Mouse (Mus musculus): ENCODE data around the gene Gm6408.
"Not testable (repeated sequence)": the region's sequence is repeated elsewhere in the genome, so short reads cannot be mapped to it uniquely, and the experiment has no call there.

Gene Gm6408

DNA sequence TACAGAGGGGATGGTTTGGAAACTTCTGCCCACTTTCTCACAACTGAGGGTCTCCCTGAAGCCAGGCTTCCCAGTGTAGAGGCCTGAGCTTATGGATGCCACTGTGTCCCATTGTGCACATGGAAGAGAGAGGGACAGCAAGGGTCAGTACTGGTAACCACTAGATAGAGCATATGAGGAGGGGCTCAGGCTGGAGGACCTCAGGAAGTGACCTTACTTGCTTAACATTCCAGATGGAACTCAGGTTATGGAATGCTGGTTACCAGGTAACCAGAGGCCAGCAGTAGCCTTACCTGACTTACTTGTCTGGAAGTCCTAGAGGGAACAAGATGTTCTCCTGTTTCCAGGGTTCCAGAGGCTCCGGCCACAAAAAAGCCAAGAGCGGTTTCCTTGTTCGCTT is at the start of gene Gm6408:
TSS of gene Gm6408 (plus strand) at position 301 of the 400 bp plus-strand sequence.
- DNase-seq (ENCODE audit: low spot score in 2 of 2), result not testable (repeated sequence)

DNA sequence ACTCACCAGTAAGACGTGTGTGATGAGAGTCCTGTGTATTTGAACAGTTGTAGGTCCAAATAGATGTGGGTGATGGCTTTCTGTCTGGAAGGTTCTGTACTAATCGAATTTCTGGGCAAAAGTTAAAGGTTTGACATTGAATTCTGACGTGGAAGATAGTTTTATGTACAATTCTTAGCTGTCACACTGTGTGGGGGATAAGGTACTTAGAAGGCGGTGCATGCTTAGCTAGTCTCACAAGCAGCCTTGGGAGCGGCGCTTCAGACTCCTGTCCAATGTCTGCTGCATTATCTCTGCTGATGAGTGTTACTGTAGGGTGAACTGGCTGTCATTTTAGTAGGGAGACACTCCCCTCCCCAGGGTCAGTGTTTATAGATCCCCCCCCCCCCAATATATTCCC is 49.3 kb upstream of the Gm6408 start:
- no peak for DNase-seq (ENCODE audit: low spot score in 2 of 2)

DNA sequence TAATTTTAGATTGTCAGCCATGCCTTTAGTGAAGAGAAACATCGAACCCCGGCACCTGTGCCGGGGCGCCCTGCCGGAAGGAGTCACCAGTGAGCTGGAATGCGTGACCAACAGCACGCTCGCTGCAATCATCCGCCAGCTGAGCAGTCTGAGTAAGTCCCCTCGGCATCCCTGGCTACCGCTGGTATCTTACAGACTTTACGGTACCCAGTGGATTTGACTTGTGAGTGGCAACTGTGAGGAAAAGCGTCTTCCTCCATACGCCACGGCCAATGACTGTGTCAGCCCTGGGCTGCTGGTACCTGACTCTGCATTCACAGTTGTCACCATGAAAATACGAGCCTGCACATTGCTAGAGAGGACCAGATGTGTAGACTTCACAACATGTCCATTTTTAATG is 46.4 kb upstream of the Gm6408 start:
- DNase-seq (ENCODE audit: low spot score in 2 of 2), result no peak

DNA sequence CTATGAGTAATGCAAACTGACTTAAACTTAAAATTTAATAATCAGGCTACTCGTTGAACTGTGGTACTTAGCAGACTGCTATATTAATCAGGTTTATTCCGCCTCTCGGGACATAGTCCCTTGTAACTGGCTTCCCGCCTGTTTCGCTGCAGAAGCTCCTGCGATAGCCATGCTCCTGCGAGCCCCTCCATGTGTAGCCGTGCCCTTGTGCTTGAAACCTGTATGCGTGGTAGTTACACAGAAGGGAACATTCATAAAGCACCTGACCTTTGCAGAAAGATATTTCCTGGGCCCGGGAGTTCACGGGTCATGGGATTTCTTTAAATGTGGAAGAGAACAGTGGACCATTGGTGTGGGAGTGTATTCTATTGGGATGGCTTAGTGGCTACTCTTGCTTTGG is 45.0 kb upstream of the Gm6408 start:
- DNase-seq (ENCODE audit: low spot score in 2 of 2), result no peak

DNA sequence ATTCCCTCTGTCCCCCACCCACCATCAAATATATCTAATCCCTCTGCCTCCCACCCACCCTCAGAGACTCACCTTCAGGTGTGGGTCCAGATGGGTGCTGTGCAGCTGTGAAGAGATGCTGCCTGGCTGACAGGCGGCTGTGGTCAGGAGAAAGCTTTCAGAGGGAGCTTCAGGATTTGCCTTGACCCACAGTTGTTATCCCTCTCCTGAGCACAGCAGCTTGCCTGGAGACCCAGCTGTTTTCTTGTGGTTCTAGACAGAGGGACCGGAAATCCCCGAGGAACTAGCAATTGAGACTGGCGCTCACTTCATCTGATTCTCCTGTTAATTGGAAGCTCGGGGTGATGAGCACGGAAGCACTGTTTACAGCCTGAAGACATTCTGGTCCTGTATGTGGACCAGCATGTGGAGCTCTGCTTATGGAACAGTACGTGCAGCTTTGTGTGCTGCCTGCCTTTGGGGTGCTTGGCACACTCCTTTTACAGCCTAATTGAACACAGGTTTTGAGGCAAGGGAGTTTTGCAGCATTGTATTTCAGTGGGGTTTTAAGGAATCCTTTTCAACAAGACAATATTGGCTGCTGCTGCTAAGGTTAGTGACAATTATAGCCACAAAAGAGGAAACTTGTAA is 42.5 kb upstream of the Gm6408 start:
- no peak for DNase-seq (ENCODE audit: low spot score in 2 of 2)

DNA sequence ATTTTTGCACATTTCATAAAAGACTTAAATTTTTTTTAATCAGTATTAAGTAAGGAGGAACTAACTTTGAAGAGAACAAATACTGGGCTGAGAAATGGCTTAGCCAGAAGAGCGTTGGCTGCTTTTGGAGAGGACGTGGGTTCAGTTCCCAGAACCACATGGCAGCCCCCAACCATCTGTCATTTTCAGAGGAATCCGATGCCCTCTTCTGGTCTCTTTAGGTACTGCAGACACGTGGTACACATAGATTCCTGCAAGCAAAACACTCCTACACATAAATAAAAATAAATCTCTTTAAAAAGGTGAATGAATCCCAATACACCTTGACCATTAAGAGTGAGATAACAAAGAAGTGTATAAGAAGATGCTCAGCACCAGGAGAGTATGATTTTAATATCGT is 41.5 kb upstream of the Gm6408 start:
- DNase-seq (ENCODE audit: low spot score in 2 of 2), result no peak

DNA sequence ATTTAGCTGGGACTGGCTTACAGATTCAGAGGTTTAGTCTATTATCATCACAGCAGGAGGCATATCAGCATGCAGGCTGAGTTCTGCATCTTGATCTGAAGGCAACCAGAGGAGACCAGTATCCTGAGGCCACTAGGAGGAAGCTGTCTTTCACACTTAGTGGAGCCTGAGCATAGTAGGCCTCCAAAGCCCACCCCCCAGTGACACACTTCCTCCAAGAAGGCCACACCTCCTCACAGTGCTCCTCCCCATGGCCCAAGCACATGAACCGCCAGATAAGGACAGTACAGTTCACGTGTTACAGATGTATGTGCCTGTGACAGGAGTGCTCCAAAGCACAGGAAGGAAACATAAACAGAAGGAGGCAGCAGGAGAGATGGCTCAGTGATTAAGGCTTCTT is 39.0 kb upstream of the Gm6408 start:
- no peak for DNase-seq (ENCODE audit: low spot score in 2 of 2)

DNA sequence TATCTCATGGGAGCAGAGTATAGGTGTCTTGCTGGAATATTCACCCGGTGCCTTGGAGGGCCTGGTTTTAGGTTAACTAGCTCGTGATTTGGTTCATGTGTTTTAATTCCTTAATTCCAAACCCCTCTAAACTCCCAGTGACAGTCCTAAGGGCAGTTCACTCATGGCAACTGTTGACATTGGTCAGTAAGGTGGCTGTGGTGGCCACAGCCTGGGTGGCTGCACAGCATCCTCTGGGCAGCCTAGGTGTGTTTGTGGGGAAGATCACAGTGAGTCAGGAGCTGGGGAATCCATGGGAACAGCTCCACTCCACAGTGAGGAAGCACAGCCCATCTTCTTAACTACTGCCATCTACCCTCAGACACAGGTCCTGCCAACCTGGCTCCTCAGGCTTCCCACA is 35.1 kb upstream of the Gm6408 start:
- DNase-seq (ENCODE audit: low spot score in 2 of 2), result no peak

DNA sequence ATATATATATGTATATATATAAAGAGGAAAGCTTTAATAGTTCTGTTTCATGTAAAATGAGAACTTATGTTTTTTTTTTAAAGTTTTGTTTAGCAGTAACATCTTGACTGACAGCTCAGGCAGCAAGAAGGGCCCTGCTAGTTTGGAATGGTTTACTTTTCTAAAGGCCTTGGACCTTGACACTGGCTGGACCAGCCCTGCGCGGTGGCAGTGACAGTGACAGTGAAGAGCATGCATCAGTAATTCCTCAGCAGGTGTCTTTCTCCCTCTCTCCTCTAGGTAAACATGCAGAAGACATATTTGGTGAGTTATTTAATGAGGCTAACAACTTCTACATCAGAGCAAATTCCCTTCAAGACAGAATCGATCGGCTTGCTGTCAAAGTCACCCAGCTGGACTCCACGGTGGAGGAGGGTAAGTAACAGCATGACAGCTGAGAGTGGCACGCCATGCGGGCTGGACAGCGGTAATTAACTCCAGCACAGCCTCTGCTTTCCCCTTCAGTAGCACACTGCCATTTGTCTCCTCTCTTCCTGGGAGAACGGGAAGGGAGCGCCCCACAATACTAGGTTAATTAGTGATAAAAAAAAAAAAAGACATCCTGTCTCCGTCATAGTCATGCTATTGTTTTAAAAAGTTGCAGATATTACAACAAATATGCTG is 30.0 kb upstream of the Gm6408 start:
- no peak for DNase-seq (ENCODE audit: low spot score in 2 of 2)

DNA sequence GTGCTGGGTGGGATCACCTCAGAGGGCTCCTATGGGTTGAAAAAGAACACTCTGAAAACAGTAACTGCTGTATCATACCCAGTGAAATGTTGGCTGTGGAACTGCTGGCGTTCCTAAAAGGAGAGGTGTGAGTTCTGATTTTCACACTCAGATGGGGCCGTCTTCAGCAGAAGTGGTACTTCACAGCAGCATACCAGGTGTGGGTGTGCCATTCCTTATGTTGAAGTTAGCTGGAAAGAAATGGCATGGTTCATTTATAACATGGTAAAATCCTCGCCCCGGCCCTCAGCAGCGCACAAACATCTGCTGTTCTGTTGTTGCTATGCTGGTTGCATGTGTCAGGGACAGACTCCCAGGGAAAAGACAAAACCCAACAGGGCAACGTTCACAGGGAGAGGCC is 28.2 kb upstream of the Gm6408 start:
- no peak for DNase-seq (ENCODE audit: low spot score in 2 of 2)

DNA sequence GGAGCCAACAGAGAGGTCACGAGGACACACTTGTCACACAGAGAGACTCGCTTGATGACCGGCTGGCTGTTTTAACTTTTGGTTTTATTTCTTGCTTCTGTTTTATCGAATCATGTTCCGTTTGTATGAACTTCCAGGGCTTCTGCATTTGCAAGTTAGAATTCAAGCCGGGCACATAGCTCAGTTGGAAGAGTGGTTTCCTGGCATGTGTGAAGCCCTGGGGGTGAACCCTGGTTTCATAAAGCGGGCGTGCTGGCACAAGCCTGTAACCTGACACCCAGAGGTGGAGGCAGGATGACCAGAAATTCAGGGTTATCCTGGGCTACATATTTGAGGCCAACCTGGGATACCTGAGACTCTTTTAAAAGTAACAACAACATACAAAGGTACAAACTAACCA is 20.2 kb upstream of the Gm6408 start:
- DNase-seq (ENCODE audit: low spot score in 2 of 2), result no peak

DNA sequence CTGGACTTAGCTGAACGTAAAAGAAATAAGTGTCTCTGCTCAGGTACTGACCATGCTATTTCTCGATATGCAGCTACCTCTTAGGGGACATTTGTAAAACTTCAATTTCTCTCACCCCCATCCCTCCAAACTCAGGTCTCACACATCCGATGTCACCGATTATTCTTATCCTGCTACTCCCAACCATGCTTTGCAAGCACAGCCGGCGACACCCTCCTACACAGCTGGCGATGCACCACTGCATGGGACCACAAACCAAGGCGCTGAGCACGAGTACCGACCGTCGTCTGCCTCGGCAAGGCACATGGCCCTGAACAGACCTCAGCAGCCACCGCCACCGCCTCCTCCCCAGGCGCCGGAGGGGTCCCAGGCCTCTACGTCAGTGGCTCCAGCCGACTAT is 15.1 kb upstream of the Gm6408 start:
- no peak for DNase-seq (ENCODE audit: low spot score in 2 of 2)

DNA sequence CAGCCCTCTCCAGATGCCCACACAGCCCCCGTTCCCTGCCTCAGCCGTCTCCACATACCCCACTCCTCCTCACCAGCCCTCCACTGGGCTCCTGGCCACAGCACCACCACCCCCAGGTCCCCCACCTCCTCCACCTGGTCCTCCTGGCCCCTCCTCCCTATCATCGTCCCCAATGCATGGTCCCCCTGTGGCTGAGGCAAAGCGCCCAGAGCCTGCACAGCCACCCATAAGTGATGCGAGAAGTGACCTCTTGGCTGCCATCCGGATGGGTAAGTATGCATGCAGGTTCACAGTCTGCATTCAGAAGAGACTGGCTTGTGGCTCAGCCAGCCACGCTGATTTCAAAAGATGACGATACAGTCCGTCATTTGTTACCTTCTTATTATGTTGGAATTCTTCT is 13.5 kb upstream of the Gm6408 start:
- DNase-seq (ENCODE audit: low spot score in 2 of 2), result no peak

DNA sequence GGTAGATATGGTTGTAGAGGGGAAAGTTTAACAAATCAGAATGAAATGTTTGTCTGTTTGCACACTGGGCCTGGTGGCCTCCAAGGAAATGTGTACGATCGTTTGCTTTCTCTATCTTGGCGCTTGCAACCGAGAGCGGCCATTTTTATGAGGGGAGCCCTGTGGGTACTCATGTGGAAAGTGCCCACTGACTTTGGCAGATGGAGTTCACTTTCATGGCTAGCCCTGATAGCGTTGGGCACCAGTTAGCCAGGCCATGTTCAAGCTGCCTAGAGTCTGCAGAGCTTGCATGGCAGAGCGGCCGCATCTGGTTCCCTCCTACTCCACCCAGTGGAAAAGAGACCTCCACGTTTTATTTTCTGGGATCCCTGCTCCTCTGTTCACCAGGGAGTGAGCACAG is 10.9 kb upstream of the Gm6408 start:
- no peak for DNase-seq (ENCODE audit: low spot score in 2 of 2)

DNA sequence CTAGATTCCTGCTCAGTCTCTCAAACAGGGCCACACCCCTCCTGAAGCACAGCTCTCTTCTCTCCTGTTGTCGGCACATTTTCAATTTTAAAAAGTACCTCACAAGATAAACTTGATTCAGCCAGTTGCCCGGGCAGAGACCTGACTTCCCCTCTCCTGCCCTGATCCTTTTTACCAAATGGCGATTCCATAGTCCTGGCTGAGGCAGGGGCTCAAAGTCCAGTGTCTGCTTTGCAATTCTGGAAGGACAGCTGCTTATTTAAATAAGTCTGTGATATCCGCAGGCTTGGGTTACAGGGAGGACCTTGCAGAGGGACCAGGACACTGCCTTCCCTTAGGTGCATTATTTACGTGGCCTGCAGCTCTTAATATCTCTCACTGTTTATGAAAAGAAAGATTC is 10.5 kb upstream of the Gm6408 start:
- DNase-seq (ENCODE audit: low spot score in 2 of 2), result no peak

DNA sequence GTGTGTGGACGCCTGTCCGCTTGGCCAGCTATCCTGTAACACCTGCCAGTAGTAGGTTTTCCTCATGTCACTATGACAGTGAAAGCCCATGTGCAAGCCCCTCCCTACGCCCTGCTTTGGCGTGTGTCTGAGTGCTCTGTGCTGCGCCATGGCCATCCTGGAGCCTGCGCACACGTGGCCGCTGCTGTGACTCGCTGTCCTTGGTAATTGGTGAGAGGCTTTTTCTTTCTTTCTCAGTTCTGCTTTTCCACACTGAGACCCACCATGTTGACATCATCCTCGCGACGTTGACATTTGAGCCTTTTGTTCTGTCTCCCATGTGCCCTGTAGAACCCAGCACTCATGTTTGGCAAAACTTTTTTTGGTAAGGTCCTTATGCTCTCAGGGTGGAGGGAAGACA is 9.9 kb upstream of the Gm6408 start:
- no peak for DNase-seq (ENCODE audit: low spot score in 2 of 2)

DNA sequence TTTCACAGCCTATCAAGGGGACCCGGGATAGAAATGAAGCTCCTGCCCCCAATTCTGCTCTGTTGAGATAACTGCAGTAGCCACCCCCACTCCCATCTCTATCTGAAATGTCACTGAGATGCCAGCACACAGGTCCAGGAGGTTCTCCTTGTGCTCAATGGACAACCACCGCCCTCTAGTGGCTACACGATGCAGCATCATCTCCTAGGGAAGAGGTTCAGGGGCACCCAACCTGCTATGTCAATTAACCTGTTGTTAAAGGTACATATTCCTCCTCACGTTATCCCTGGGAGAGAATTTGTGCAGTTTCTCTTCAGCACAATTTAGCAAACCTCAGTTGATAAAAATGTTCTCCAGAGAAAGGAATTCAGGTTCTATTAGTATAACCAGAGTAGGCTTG is 2.2 kb upstream of the Gm6408 start:
- DNase-seq (ENCODE audit: low spot score in 2 of 2), result peak in 1 of 2 experiments; percentile 39

DNA sequence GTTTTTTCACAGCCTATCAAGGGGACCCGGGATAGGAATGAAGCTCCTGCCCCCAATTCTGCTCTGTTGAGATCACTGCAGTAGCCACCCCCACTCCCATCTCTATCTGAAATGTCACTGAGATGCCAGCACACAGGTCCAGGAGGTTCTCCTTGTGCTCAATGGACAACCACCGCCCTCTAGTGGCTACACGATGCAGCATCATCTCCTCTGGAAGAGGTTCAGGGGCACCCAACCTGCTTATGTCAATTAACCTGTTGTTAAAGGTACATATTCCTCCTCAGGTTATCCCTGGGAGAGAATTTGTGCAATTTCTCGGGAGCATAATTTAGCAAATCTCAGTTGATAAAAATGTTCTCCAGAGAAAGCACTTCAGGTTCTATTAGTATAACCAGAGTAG is 7.2 kb downstream of the Gm6408 start:
- not testable (repeated sequence) for DNase-seq (ENCODE audit: low spot score in 2 of 2)

DNA sequence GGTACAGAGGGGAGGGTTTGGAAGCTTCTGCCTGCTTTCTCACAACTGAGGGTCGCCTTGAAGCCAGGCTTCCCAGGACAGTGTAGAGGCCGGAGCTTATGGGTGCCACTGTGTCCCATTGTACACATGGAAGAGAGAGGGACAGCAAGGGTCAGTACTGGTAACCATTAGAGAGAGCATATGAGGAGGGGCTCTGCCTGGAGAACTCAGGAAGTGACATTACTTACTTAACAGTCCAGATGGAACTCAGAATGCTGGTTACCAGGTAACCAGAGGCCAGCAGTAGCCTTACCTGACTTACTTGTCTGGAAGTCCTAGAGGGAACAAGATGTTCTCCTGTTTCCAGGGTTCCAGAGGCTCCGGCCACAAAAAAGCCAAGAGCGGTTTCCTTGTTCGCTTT is 9.3 kb downstream of the Gm6408 start, which contains the start of gene Gm6370:
TSS of gene Gm6370 (plus strand) at position 301 of the 400 bp plus-strand sequence.
- DNase-seq (ENCODE audit: low spot score in 2 of 2), result not testable (repeated sequence)

DNA sequence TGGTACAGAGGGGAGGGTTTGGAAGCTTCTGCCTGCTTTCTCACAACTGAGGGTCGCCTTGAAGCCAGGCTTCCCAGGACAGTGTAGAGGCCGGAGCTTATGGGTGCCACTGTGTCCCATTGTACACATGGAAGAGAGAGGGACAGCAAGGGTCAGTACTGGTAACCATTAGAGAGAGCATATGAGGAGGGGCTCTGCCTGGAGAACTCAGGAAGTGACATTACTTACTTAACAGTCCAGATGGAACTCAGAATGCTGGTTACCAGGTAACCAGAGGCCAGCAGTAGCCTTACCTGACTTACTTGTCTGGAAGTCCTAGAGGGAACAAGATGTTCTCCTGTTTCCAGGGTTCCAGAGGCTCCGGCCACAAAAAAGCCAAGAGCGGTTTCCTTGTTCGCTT is 20.3 kb downstream of the Gm6408 start, which contains the start of gene 4930449I24Rik:
TSS of gene 4930449I24Rik (plus strand) at position 301 of the 400 bp plus-strand sequence.
- DNase-seq (ENCODE audit: low spot score in 2 of 2), result not testable (repeated sequence)

DNA sequence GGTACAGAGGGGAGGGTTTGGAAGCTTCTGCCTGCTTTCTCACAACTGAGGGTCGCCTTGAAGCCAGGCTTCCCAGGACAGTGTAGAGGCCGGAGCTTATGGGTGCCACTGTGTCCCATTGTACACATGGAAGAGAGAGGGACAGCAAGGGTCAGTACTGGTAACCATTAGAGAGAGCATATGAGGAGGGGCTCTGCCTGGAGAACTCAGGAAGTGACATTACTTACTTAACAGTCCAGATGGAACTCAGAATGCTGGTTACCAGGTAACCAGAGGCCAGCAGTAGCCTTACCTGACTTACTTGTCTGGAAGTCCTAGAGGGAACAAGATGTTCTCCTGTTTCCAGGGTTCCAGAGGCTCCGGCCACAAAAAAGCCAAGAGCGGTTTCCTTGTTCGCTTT is 32.1 kb downstream of the Gm6408 start, which contains the start of gene Gm3402:
TSS of gene Gm3402 (plus strand) at position 301 of the 400 bp plus-strand sequence.
- not testable (repeated sequence) for DNase-seq (ENCODE audit: low spot score in 2 of 2)

DNA sequence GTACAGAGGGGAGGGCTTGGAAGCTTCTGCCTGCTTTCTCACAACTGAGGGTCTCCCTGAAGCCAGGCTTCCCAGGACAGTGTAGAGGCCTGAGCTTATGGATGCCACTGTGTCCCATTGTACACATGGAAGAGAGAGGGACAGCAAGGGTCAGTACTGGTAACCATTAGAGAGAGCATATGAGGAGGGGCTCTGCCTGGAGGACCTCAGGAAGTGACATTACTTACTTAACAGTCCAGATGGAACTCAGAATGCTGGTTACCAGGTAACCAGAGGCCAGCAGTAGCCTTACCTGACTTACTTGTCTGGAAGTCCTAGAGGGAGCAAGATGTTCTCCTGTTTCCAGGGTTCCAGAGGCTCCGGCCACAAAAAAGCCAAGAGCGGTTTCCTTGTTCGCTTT is 43.7 kb downstream of the Gm6408 start, which contains the start of gene Gm3404:
TSS of gene Gm3404 (plus strand) at position 301 of the 400 bp plus-strand sequence.
- DNase-seq (ENCODE audit: low spot score in 2 of 2), result not testable (repeated sequence)
